Mouse (Mus musculus): Measurements from ENCODE around the gene Ndufa6.

Gene Ndufa6

GRCm38 (mm10) chr15:82341036-82341501 lies 13.1 kb downstream of the Ndufa6 start:
- peak; percentile 81 for DNase-seq (ENCODE audit: low spot score)

GRCm38 (mm10) chr15:82340414-82341035 lies 13.6 kb downstream of the Ndufa6 start:
- peak; percentile 50 for DNase-seq (ENCODE audit: low spot score)

DNA sequence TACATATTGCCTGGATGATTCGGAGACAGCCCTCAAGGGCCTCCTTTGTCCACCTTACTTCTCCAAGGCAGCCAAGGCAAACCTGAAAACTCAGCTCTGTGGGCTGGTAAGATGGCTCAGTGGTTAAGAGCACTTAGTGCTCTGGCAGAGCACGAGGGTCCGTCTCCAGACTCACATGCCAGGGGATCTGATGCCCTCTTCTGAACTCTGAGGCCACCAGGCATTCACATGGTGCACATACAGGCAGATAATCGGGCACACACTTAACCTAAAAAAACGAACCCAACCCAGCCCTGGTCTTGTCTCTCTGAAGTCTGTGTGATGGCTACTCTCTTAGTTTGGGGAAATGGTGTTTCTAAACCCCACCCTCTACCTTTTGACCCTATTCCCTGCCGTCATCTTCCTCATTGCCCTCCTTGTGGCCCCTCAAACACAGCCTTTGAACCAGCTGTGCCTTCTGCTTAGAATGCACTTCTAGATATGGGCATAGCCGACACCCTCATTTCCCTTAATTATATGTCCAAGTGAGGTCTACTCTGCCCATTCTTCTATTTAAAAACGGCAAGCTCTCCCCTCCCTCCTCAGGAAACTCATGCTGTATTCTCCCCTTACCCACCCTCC lies 14.4 kb downstream of the Ndufa6 start:
- DNase-seq (ENCODE audit: low spot score): no peak

- DNase-seq (ENCODE audit: low spot score): peak; percentile 47
Observed at GRCm38 (mm10) chr15:82339150-82339549, 15.0 kb downstream of the Ndufa6 start.

DNA sequence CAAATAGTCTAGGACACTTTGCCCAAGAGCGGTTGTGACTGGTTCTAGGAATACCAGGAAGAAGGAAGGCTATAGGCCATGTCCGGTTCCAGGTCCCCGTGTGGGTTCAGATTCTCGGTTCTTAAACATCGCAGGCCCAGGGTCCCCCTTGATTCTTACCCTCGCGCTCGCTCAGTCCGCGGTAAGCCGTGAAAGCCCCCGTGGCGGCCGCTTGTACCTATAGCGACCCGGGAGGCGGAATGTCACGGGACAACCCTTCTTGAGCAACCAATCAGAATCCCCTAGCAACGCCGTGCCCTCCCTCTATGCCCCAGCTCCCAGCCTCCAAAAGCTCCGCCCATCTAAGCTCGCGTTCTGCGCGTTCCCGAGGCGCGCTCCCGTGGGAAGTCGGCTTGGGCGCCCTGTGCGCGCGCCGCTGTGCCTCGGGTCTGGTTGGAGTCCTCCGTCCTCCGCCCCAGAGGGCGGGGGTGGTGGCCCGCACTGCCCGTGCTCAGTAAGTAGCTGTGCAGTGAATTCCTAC lies 15.5 kb downstream of the Ndufa6 start, which contains the start of the genes Naga, Pheta2 and Smdt1:
Gene Naga (minus strand): TSS at position 333 of the 520 bp plus-strand sequence.
Gene Pheta2 (plus strand): TSS at position 350 of the 520 bp plus-strand sequence.
Gene Smdt1 (plus strand): TSS at position 367 of the 520 bp plus-strand sequence.
- DNase-seq (ENCODE audit: low spot score): peak; percentile 98

DNA sequence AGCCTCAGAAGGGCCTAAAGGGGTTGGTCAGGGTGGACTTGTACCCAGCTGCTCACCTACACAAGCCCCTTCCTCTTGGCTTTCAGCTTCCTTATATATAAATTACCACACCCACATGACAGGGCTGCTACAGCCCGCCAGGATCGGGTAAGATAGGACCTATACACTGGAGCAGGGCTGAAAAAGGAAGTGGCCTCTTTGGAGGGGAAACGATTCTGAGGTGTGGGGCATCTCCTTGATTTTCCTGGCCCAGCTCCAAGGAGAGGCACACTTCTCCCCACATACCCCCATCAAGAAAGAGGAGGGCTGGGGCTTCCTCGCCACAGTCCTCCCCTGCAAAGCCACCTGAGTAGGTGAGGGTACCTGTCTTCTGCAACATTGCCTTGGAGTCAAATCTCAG lies 16.2 kb downstream of the Ndufa6 start:
- DNase-seq (ENCODE audit: low spot score): peak; percentile 52

- DNase-seq (ENCODE audit: low spot score): no peak
Observed at GRCm38 (mm10) chr15:82336629-82337028, 17.5 kb downstream of the Ndufa6 start.

GRCm38 (mm10) chr15:82335194-82335593 lies 18.9 kb downstream of the Ndufa6 start:
- DNase-seq (ENCODE audit: low spot score): no peak

GRCm38 (mm10) chr15:82325382-82325781 lies 28.7 kb downstream of the Ndufa6 start:
- DNase-seq (ENCODE audit: low spot score): no peak

DNA sequence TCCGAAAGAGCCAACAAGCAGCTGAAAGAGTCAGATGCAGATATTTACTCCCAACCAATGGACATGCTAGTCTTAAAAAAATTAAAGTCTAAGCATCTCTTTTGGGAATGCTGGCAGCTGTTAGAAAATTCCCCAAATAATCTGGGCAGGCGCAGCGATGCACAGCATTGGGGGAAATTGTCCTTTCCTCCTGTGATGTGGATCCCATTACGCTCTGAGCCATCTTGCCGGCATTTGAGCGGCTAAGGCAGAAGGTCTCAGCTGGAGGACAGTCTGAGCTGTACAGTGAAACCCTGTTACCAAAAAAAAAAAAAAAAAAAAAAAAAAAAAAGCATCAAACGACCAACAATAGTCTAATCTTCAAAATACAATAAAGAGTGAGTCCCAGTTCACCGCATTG lies 31.9 kb downstream of the Ndufa6 start:
- DNase-seq (ENCODE audit: low spot score): no peak

DNA sequence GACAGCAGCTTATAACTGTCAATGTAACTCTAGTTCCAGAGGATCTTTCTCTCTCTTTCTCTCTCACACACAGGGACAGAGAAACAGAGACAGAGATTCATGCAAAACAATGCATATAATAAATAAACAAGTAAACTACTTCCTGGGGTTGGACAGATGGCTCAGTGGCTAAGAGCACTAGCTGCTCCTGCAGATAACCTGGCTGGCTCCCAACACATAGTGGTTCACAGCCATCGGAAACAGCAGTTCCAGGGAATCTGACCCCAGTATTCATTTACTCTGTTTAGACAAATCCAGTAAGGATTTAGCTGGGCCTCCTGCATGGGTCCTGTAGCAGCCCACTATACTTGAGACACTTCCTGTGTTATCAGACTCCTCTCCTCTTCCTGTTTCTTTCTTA lies 34.5 kb downstream of the Ndufa6 start:
- DNase-seq (ENCODE audit: low spot score): no peak

GRCm38 (mm10) chr15:82317839-82318238 lies 36.3 kb downstream of the Ndufa6 start:
- no peak for DNase-seq (ENCODE audit: low spot score)

- DNase-seq (ENCODE audit: low spot score): no peak
Observed at GRCm38 (mm10) chr15:82308416-82308815, 45.7 kb downstream of the Ndufa6 start.

DNA sequence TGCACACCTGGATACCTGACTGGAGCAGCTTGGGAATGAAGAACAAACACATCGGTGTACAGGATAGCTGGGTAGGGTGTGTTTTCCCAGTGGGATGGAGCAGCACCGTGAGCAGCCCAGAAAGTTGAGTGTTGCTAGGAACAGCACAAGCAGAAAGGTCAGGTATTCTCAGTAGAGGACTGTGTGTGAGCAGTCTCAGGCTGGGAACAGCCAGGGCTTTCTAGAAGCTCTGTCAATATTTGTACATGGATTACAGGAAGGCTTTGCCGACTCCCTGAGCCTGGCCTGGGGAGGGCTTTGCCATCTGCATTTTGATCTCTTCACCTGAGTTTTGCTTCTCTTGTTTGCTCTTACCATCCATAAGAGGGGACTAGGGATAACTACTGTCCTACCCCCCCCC lies 47.0 kb downstream of the Ndufa6 start:
- DNase-seq (ENCODE audit: low spot score): no peak

Data from testis, postnatal 10 days (tissue).